Mouse (Mus musculus) kidney, postnatal 4 days (tissue): ENCODE measurements around the gene Snx30.
"Not testable (repeated sequence)": the region's sequence is repeated elsewhere in the genome, so short reads cannot be mapped to it uniquely, and the experiment has no call there.

Experiments
- DNase-seq, 2 experiments: peaks; one replicate each; pipeline ENCODE4 v3.0.0; 2021; ENCODE audit warnings: mixed read lengths in 2 of 2

Snx30 gene

GRCm38 (mm10) chr4:59805181-59805967 lies at the start of gene Snx30:
Gene Snx30 (plus strand): TSS chr4:59805840.
- peak; percentile 93 to 96 for DNase-seq

GRCm38 (mm10) chr4:59756332-59757082 lies 49.1 kb upstream of the Snx30 start:
- peak in 1 of 2 experiments; percentile 63 for DNase-seq

GRCm38 (mm10) chr4:59757452-59758435 lies 47.9 kb upstream of the Snx30 start:
- peak in 1 of 2 experiments; percentile 59 for DNase-seq

- no peak for DNase-seq
These were observed 45.6 kb upstream of the Snx30 start for GRCm38 (mm10) chr4:59760016-59760415.

GRCm38 (mm10) chr4:59760636-59761364 lies 44.8 kb upstream of the Snx30 start:
- DNase-seq, result peak; percentile 76 to 81

GRCm38 (mm10) chr4:59761365-59761729 lies 44.3 kb upstream of the Snx30 start:
- peak in 1 of 2 experiments; percentile 27 for DNase-seq

- no peak for DNase-seq
These were observed 40.7 kb upstream of the Snx30 start for GRCm38 (mm10) chr4:59764950-59765349.

GRCm38 (mm10) chr4:59765385-59766005 lies 40.1 kb upstream of the Snx30 start:
- DNase-seq, result peak in 1 of 2 experiments; percentile 36

- no peak for DNase-seq
These were observed 37.9 kb upstream of the Snx30 start for GRCm38 (mm10) chr4:59767717-59768116.

- no peak for DNase-seq
These were observed 33.3 kb upstream of the Snx30 start for GRCm38 (mm10) chr4:59772171-59772879.

- no peak for DNase-seq
These were observed 27.8 kb upstream of the Snx30 start for GRCm38 (mm10) chr4:59777828-59778227.

- DNase-seq, result peak; percentile 28 to 52
These were observed 25.1 kb upstream of the Snx30 start for GRCm38 (mm10) chr4:59780568-59780967.

GRCm38 (mm10) chr4:59782853-59783684 lies 22.6 kb upstream of the Snx30 start:
- no peak for DNase-seq

GRCm38 (mm10) chr4:59783685-59784279 lies 21.9 kb upstream of the Snx30 start:
- DNase-seq, result peak; percentile 96 to 97

- no peak for DNase-seq
These were observed 20.2 kb upstream of the Snx30 start for GRCm38 (mm10) chr4:59785412-59785811.

GRCm38 (mm10) chr4:59786661-59787060 lies 19.0 kb upstream of the Snx30 start:
- DNase-seq, result peak; percentile 85 to 87

GRCm38 (mm10) chr4:59787126-59787525 lies 18.5 kb upstream of the Snx30 start:
- no peak for DNase-seq

GRCm38 (mm10) chr4:59789015-59789414 lies 16.6 kb upstream of the Snx30 start:
- no peak for DNase-seq

- not testable (repeated sequence) for DNase-seq
These were observed 12.0 kb upstream of the Snx30 start for GRCm38 (mm10) chr4:59793626-59794025.
